Mouse (Mus musculus) cerebellum, adult 2 months (tissue): ENCODE data around the gene H2-Ob.

Experiments
- CTCF ChIP-seq: fragments of 200-500 bp; IDR thresholded peaks from 2 replicates; pipeline ENCODE4 v1.5.1; 2011; ENCODE audit warnings: low read depth, mild to moderate bottlenecking, control low read depth, low read length, moderate library complexity, borderline replicate concordance; ENCODE audit not compliant: insufficient read depth
- POLR2A ChIP-seq: fragments of 200-500 bp; IDR thresholded peaks from 2 replicates; pipeline ENCODE4 v1.6.1; 2011; ENCODE audit warnings: low read length, control low read depth, borderline replicate concordance; ENCODE audit not compliant: insufficient read depth

GRCm38 (mm10) chr17:34269817-34270216 is 31.1 kb downstream of the H2-Ob start:
- no peak for TF ChIP-seq CTCF
- no peak for TF ChIP-seq POLR2A
